Mouse (Mus musculus) MEL (cell line): Measurements from ENCODE around the gene Kcnj4.

Source experiments
- KAT2A ChIP-seq: conservative IDR thresholded peaks from 2 replicates; pipeline ENCODE4 v1.6.1; 2012; ENCODE audit warnings: low read depth, low read length, improper control_type of control experiment, inconsistent platforms
- POLR2AphosphoS2 ChIP-seq: IDR thresholded peaks from 2 replicates; pipeline ENCODE4 v1.6.1; 2011; ENCODE audit warnings: low read length, improper control_type of control experiment

DNA sequence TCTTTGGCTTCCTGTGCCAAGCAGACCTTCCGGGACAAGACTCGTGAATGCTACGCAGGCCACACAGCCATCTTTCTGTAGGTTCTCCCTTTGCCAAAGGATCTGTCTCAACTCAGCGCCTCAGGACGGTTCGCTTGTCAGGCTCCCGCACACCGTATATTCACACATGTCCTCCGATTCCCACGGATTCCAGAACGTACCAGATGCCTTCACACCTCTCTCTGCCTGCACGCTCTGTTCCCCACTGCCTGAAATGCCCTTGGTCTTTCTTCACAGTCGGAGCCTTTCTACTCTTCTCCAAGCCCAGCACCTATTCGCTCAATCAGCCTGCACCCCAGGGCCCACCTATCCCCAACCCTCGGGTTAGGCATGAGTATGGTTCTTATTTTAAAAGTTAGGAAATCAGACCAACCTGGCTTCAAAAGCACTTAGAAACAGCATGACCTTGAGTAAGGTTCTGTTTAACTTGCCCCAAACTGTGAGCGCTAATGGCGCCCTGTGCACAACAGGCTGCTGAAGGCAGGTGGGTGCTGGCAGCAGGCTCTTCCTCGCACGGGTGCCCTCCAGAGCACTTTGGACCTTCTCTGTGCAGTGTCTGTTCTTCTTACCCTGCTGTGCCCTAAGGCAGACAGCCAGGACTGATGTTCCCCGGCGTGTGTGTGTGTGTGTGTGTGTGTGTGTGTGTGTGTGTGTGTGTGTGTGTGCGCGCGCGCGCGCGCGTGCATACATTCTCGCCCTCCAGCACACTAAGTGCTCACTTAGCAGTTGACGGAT, 2.2 kb upstream of the Kcnj4 start:
- TF ChIP-seq POLR2AphosphoS2 (no peak), KAT2A (no peak)
